Mouse (Mus musculus): ENCODE measurements around the gene Slc12a3. TPM values are rescaled to one million over a fixed set of nuclear protein-coding genes. Genes with fewer than 3 reads are reported as not detected.

Gene Slc12a3
- polyA plus RNA-seq (2012; rRNA removed), result 600 and 1,070 TPM in 2 replicates

DNA sequence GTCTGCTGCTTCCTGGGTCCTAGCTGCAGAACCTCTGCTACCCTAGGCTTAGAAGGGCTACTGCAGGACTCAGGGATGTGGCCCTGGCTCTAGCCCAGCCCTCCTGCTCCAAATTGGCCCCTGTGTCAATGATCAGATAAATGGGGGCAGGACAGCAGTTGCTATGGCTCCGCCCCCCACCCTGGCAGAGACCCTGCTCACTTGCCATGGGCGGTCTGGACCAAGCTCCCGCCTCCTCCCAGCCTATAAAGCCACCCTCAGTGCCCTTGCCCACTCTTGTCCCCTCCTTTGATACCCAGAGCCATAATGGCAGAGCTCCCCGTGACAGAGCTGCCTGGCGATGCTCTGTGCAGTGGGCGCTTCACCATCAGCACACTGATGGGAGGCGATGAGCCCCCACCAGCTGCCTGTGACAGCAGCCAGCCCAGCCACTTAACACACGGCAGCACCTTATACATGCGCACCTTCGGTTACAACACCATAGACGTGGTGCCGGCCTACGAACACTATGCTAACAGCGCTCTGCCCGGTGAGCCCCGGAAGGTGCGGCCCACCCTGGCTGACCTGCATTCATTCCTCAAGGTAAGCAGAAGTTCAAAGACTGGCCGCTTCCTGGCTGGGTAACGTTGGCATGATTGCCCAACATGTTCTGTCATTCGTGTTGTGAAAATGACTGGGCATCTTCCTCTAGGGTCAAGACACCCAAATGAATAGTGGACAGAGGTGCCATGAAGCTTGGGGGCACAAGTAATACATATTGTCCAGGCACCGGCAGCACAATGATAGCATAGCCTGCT is at the start of gene Slc12a3:
Slc12a3 (plus strand) TSS at position 270 of the 797 bp plus-strand sequence.
- peak within 1 kb of the TSS; percentile 42 for H3K4me3 ChIP-seq (ENCODE audit: insufficient read depth, low read depth, low read length)
- TF ChIP-seq POLR2A (IDR thresholded peaks at IDR 0.05; ENCODE audit: low read depth, low read length), result peak; percentile 23
- no peak for TF ChIP-seq CTCF (conservative IDR thresholded peaks at IDR 0.05; ENCODE audit: insufficient read depth, insufficient read length, low read depth, low read length)
- DNase-seq, result peak; percentile 59
- no peaks in the 10 kb centered on the region for H3K36me3 ChIP-seq (ENCODE audit: control insufficient read depth, insufficient read depth, low read length)
- peak within 1 kb of the TSS; percentile 57 for H3K27ac ChIP-seq (ENCODE audit: insufficient read depth, low read depth, low read length)
- H3K4me1 ChIP-seq (ENCODE audit: control insufficient read depth, insufficient read depth, low read length), result no peaks in the 10 kb centered on the region
- WGBS, result 81% methylated on average over 21 of the region's 21 CpGs
- H3K27me3 ChIP-seq (replicated peaks; ENCODE audit: control insufficient read depth, insufficient read depth, low read length), result no peaks in the 10 kb centered on the region

DNA sequence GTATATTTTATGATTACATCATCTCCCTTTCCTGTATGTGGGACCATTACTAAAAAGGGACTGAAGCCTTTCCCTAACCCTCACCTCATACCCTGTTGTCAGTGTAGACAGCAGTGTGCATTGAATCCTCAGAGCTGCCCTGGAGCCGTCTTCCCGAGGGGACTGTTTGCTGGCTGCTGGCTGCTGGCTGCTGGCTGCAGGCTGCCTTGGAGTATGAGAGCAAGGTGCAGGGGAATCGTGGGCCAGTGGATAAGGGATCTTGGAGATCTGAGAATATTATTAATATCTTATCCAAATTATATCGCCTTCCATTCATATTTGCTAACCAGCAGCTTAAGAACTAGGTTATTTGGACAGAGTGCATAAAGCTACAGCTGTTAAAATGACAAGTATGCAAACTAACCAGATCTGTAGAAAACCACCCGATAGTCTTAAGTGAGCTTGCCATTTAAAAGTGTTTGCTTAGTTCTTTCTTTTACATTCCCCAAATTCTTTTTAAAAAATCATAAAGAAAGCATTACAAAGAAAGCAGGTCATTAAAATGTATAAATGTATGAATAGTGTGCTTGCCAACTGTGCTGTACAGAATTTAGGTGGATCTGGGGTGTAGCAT is 48.9 kb upstream of the Slc12a3 start:
- Histone ChIP-seq H3K27ac (ENCODE audit: insufficient read depth, low read depth, low read length) (no peak overlapping the region), H3K27me3 (replicated peaks; ENCODE audit: control insufficient read depth, insufficient read depth, low read length) (no peaks in the 10 kb centered on the region), H3K4me3 (ENCODE audit: insufficient read depth, low read depth, low read length) (no peak overlapping the region), H3K36me3 (ENCODE audit: control insufficient read depth, insufficient read depth, low read length) (no peaks in the 10 kb centered on the region), H3K4me1 (ENCODE audit: control insufficient read depth, insufficient read depth, low read length) (no peaks in the 10 kb centered on the region; the same call in 1 of the 2 replicates)
- WGBS, result 74% methylated on average over 5 of the region's 5 CpGs
- TF ChIP-seq POLR2A (IDR thresholded peaks at IDR 0.05; ENCODE audit: low read depth, low read length) (no peak), CTCF (conservative IDR thresholded peaks at IDR 0.05; ENCODE audit: insufficient read depth, insufficient read length, low read depth, low read length) (no peak)
- DNase-seq, result no peak

DNA sequence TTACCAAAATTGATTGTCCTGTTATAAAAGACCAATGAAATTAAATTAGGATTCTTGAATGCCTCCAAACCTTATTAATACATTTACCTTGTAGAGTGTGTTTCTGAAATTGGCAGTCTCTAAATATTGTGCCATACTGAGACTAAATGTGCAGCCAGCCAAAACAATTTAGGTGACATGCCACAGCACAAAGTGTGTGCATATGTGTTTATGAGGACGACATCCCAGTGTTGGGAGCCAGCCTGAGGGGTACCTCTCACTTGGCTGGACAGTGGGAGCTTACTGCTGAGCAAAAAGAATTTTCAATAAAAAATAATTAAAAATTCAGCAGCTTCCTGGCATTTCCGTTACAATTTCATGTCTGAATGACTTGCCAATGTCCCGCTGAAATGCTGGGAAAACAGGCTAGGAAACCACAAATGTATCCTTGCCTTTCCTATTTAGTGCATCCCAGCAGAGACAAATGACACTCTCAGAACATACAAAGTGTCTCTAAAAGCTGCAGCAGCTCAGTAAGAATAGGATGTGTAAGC is 46.5 kb upstream of the Slc12a3 start:
- DNase-seq, result no peak
- 71% methylated on average over 3 of the region's 3 CpGs for WGBS
- Histone ChIP-seq H3K27me3 (replicated peaks; ENCODE audit: control insufficient read depth, insufficient read depth, low read length) (no peaks in the 10 kb centered on the region), H3K27ac (ENCODE audit: insufficient read depth, low read depth, low read length) (no peak overlapping the region), H3K36me3 (ENCODE audit: control insufficient read depth, insufficient read depth, low read length) (no peaks in the 10 kb centered on the region), H3K4me1 (ENCODE audit: control insufficient read depth, insufficient read depth, low read length) (no peaks in the 10 kb centered on the region; the same call in 1 of the 2 replicates), H3K4me3 (ENCODE audit: insufficient read depth, low read depth, low read length) (no peak overlapping the region)
- no peak for TF ChIP-seq POLR2A (IDR thresholded peaks at IDR 0.05; ENCODE audit: low read depth, low read length)
- TF ChIP-seq CTCF (conservative IDR thresholded peaks at IDR 0.05; ENCODE audit: insufficient read depth, insufficient read length, low read depth, low read length), result no peak

DNA sequence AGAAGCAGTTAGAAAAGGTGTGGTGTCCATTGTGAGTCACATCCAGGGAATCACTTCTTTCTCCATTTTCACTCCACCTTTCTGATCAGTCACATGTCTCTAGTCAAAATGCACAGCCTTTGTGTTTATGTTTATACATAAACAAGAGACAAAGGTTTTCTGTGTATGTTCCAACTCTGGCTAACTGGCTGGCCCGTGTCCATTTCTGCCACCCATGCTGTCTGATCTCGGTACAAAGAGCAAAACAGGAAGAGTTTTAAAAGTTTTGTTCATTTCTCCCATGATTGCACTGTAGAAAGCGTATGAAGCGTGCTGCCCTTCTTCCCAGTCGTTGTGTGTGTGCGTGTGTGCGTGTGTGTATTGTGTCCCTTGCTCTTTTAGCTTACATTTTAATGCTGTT is 44.8 kb upstream of the Slc12a3 start:
- H3K27ac ChIP-seq (ENCODE audit: insufficient read depth, low read depth, low read length), result no peak overlapping the region
- H3K4me1 ChIP-seq (ENCODE audit: control insufficient read depth, insufficient read depth, low read length), result no peaks in the 10 kb centered on the region; the same call in 1 of the 2 replicates
- H3K36me3 ChIP-seq (ENCODE audit: control insufficient read depth, insufficient read depth, low read length), result no peaks in the 10 kb centered on the region
- no peaks in the 10 kb centered on the region for H3K27me3 ChIP-seq (replicated peaks; ENCODE audit: control insufficient read depth, insufficient read depth, low read length)
- 55% methylated on average over 7 of the region's 7 CpGs for WGBS
- no peak overlapping the region for H3K4me3 ChIP-seq (ENCODE audit: insufficient read depth, low read depth, low read length)
- DNase-seq, result peak; percentile 53
- TF ChIP-seq POLR2A (IDR thresholded peaks at IDR 0.05; ENCODE audit: low read depth, low read length), result no peak
- TF ChIP-seq CTCF (conservative IDR thresholded peaks at IDR 0.05; ENCODE audit: insufficient read depth, insufficient read length, low read depth, low read length), result no peak

DNA sequence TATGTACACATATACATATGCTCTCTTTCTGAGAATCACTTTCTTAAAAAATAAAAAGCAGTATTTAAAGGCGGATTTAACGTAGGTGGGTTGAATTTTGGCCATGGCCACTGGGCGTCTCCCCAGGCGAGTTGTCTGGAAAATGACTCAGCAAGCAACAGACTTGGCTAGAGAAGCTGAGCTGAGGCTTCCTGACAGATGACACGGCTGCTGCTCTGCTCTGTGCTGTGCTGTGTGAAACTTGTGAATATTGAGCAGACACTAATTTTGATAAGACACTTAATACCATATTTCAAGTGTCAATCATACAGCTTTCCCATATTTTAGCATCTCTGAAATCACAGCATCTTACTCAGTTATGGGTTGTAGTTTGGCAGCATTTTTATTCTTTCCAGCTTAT is 38.4 kb upstream of the Slc12a3 start:
- TF ChIP-seq CTCF (conservative IDR thresholded peaks at IDR 0.05; ENCODE audit: insufficient read depth, insufficient read length, low read depth, low read length) (no peak), POLR2A (IDR thresholded peaks at IDR 0.05; ENCODE audit: low read depth, low read length) (no peak)
- no peaks in the 10 kb centered on the region for H3K36me3 ChIP-seq (ENCODE audit: control insufficient read depth, insufficient read depth, low read length)
- no peak overlapping the region for H3K4me3 ChIP-seq (ENCODE audit: insufficient read depth, low read depth, low read length)
- DNase-seq, result no peak
- no peaks in the 10 kb centered on the region for H3K27me3 ChIP-seq (replicated peaks; ENCODE audit: control insufficient read depth, insufficient read depth, low read length)
- WGBS, result 88% methylated on average over 5 of the region's 5 CpGs
- H3K4me1 ChIP-seq (ENCODE audit: control insufficient read depth, insufficient read depth, low read length), result peaks cover 16% of the 10 kb centered on the region
- no peak overlapping the region for H3K27ac ChIP-seq (ENCODE audit: insufficient read depth, low read depth, low read length)

DNA sequence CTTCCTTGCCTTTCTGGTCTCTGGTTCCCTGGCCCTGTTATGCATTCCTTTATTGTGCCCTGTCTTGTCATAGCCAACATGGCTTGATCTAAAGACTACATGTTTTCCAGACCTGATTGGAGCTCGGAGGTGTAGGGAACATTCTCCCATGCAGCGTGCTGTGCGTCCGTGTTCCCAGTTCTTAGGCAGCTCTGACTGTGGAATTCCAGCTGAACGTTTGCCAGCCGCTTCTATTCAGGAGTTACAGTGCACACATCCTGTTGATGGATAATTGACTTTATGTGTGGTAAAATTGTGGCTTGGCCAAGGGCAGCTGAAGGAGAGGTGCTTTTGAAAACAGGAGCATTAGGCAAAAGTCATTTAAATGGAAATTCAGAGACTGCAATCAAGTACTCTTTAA is 36.9 kb upstream of the Slc12a3 start:
- H3K36me3 ChIP-seq (ENCODE audit: control insufficient read depth, insufficient read depth, low read length), result no peaks in the 10 kb centered on the region
- H3K27ac ChIP-seq (ENCODE audit: insufficient read depth, low read depth, low read length), result peak overlapping the region; percentile 97
- no peak overlapping the region for H3K4me3 ChIP-seq (ENCODE audit: insufficient read depth, low read depth, low read length)
- DNase-seq, result peak; percentile 88
- no peaks in the 10 kb centered on the region for H3K27me3 ChIP-seq (replicated peaks; ENCODE audit: control insufficient read depth, insufficient read depth, low read length)
- no peak for TF ChIP-seq POLR2A (IDR thresholded peaks at IDR 0.05; ENCODE audit: low read depth, low read length)
- TF ChIP-seq CTCF (conservative IDR thresholded peaks at IDR 0.05; ENCODE audit: insufficient read depth, insufficient read length, low read depth, low read length), result no peak
- H3K4me1 ChIP-seq (ENCODE audit: control insufficient read depth, insufficient read depth, low read length), result peaks cover 16% of the 10 kb centered on the region
- WGBS, result 17% methylated on average over 6 of the region's 6 CpGs

DNA sequence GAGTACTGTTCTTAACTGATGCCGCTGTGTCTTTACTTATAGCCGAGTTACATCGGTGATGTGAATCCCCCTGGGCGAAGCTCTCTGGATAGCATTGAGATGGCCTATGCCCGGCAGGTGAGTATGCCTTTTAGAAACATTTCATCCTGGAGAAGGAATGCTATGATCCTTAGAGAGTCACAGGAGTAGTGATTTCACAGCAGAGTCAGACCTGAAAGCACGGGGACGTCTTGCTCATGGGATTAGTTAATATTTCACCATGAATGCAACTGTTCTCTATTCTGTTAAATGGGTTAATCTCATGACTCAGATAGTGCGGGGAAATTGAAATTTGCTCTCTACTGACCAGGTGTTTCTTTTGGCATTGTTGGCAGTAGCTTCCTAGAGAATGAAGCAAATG is 36.4 kb upstream of the Slc12a3 start:
- no peaks in the 10 kb centered on the region for H3K27me3 ChIP-seq (replicated peaks; ENCODE audit: control insufficient read depth, insufficient read depth, low read length)
- no peak overlapping the region for H3K4me3 ChIP-seq (ENCODE audit: insufficient read depth, low read depth, low read length)
- WGBS, result 45% methylated on average over 8 of the region's 8 CpGs
- TF ChIP-seq CTCF (conservative IDR thresholded peaks at IDR 0.05; ENCODE audit: insufficient read depth, insufficient read length, low read depth, low read length), result no peak
- TF ChIP-seq POLR2A (IDR thresholded peaks at IDR 0.05; ENCODE audit: low read depth, low read length), result no peak
- H3K36me3 ChIP-seq (ENCODE audit: control insufficient read depth, insufficient read depth, low read length), result no peaks in the 10 kb centered on the region
- H3K4me1 ChIP-seq (ENCODE audit: control insufficient read depth, insufficient read depth, low read length), result peaks cover 16% of the 10 kb centered on the region
- peak; percentile 84 for DNase-seq
- H3K27ac ChIP-seq (ENCODE audit: insufficient read depth, low read depth, low read length), result peak overlapping the region; percentile 97

Measured in kidney, adult 2 months (tissue).